In genomic region chr11:116430723-116431427, GRCm38 (mm10) we compare ENCODE assay signal across 9 mouse cellular contexts. TPM values are rescaled to one million over a fixed set of nuclear protein-coding genes. Genes with fewer than 3 reads are reported as not detected.
A peak's percentile ranks its signal among the peaks of the same experiment; 100 is the strongest.
DNase-seq lines count a peak whose midpoint lies in the region; ATAC-seq and TF ChIP-seq lines count a peak whose summit lies in the region.
"Had no signal": no experiment of that assay in that cellular context is flagged by ENCODE, and none has a peak within 500 bp of the region (broad histone marks: within the 10 kb centered on the region; RNA-seq: fewer than 3 reads in every experiment).

No protein-coding gene starts in this region.

- peaks cover 9% of the 10 kb centered on the region; the same call in 1 of the 2 replicates for H3K27me3 ChIP-seq in forebrain, embryonic 13.5 days
- H3K27me3 ChIP-seq in forebrain, embryonic 16.5 days (replicated peaks; ENCODE audit: control insufficient read depth, insufficient read depth, low read length) = peaks cover 4% of the 10 kb centered on the region; the same call in 1 of the 2 replicates
- H3K27me3 ChIP-seq in lung, embryonic 16.5 days (ENCODE audit: control insufficient read depth, insufficient read depth, low read depth, low read length) = no peaks in the 10 kb centered on the region
- H3K27me3 ChIP-seq in intestine, embryonic 16.5 days (replicated peaks; ENCODE audit: control insufficient read depth, insufficient read depth, low read length) = no peaks in the 10 kb centered on the region
- no peaks in the 10 kb centered on the region for H3K27me3 ChIP-seq in stomach, embryonic 14.5 days (ENCODE audit: control insufficient read depth, insufficient read depth, low read length)
- H3K27me3 ChIP-seq in cerebellum, adult 2 months (ENCODE audit: control insufficient read depth, insufficient read depth, low read length) = no peaks in the 10 kb centered on the region

- peaks cover 2% of the 10 kb centered on the region for H3K36me3 ChIP-seq in forebrain, embryonic 13.5 days (ENCODE audit: poor library complexity, severe bottlenecking)
- H3K36me3 ChIP-seq in forebrain, embryonic 16.5 days (ENCODE audit: control insufficient read depth, insufficient read depth) = no peaks in the 10 kb centered on the region
- H3K36me3 ChIP-seq in lung, embryonic 16.5 days (ENCODE audit: control insufficient read depth, insufficient read depth, low read length) = no peaks in the 10 kb centered on the region
- no peaks in the 10 kb centered on the region for H3K36me3 ChIP-seq in intestine, embryonic 16.5 days (ENCODE audit: control insufficient read depth, insufficient read depth, low read length)
- no peaks in the 10 kb centered on the region for H3K36me3 ChIP-seq in stomach, embryonic 14.5 days (ENCODE audit: control insufficient read depth, insufficient read depth, low read length)

- H3K4me2 ChIP-seq in forebrain, embryonic 13.5 days = peak overlapping the region; percentile 25; the same call in 1 of the 2 replicates
- H3K4me2 ChIP-seq in forebrain, embryonic 16.5 days (ENCODE audit: low read length) = no peak overlapping the region
- H3K4me2 ChIP-seq in lung, embryonic 16.5 days (ENCODE audit: low read depth, low read length) = peak overlapping the region; percentile 41
- peak overlapping the region; percentile 27; the same call in 1 of the 2 replicates for H3K4me2 ChIP-seq in intestine, embryonic 16.5 days (ENCODE audit: low read depth, low read length)
- peak overlapping the region; percentile 25 for H3K4me2 ChIP-seq in stomach, embryonic 14.5 days (replicated peaks; ENCODE audit: low read depth, low read length)

- no peak for ATAC-seq in forebrain, embryonic 13.5 days
- no peak for ATAC-seq in forebrain, embryonic 16.5 days
- no peak for ATAC-seq in lung, embryonic 16.5 days (ENCODE audit: low read depth)
- peak; percentile 6 for ATAC-seq in intestine, embryonic 16.5 days
- no peak for ATAC-seq in stomach, embryonic 14.5 days (ENCODE audit: insufficient number of reproducible peaks, insufficient read depth, low FRiP score, low read depth)

- H3K9ac ChIP-seq in forebrain, embryonic 13.5 days = no peak overlapping the region; the same call in 1 of the 2 replicates
- H3K9ac ChIP-seq in forebrain, embryonic 16.5 days (replicated peaks; ENCODE audit: low read depth, low read length) = no peak overlapping the region
- H3K9ac ChIP-seq in lung, embryonic 16.5 days (ENCODE audit: low read length) = peak overlapping the region; percentile 51
- H3K9ac ChIP-seq in intestine, embryonic 16.5 days (ENCODE audit: low read depth, low read length) = peak overlapping the region; percentile 47
- no peak overlapping the region; the same call in 1 of the 2 replicates for H3K9ac ChIP-seq in stomach, embryonic 14.5 days (replicated peaks; ENCODE audit: low read depth, low read length)

- DNase-seq in lung, adult 2 months = no peak
- DNase-seq in adrenal gland, adult 8-10 months = no peak
- no peak for DNase-seq in cerebellum, adult 2 months

- no peak for TF ChIP-seq CTCF in lung, adult 2 months (IDR thresholded peaks at IDR 0.05; ENCODE audit: insufficient read depth, low read length)
- TF ChIP-seq CTCF in cerebellum, adult 2 months (IDR thresholded peaks at IDR 0.05; ENCODE audit: borderline replicate concordance, insufficient read depth, low read depth, low read length) = no peak

- peaks cover 19% of the 10 kb centered on the region for H3K4me1 ChIP-seq in forebrain, embryonic 13.5 days
- peaks cover 11% of the 10 kb centered on the region for H3K4me1 ChIP-seq in forebrain, embryonic 16.5 days (replicated peaks; ENCODE audit: control insufficient read depth, insufficient read depth, low read length)
- H3K4me1 ChIP-seq in lung, embryonic 16.5 days (replicated peaks; ENCODE audit: control insufficient read depth, insufficient read depth, low read length) = peaks cover 26% of the 10 kb centered on the region
- peaks cover 6% of the 10 kb centered on the region for H3K4me1 ChIP-seq in lung, adult 2 months (ENCODE audit: control insufficient read depth, insufficient read depth, low read length)
- H3K4me1 ChIP-seq in intestine, embryonic 16.5 days (ENCODE audit: control insufficient read depth, insufficient read depth, low read length) = peaks cover 22% of the 10 kb centered on the region
- H3K4me1 ChIP-seq in stomach, embryonic 14.5 days (ENCODE audit: control insufficient read depth, insufficient read depth, low read length) = peaks cover 10% of the 10 kb centered on the region
- peaks cover 4% of the 10 kb centered on the region; the same call in 1 of the 2 replicates for H3K4me1 ChIP-seq in cerebellum, adult 2 months (ENCODE audit: control insufficient read depth, insufficient read depth, low read length)

- H3K4me3 ChIP-seq in forebrain, embryonic 13.5 days = no peak overlapping the region
- no peak overlapping the region for H3K4me3 ChIP-seq in forebrain, embryonic 16.5 days (replicated peaks; ENCODE audit: low read length)
- no peak overlapping the region for H3K4me3 ChIP-seq in lung, embryonic 16.5 days (ENCODE audit: low read length)
- H3K4me3 ChIP-seq in lung, adult 2 months (replicated peaks; ENCODE audit: extremely low read depth, low read depth, low read length) = no peak overlapping the region
- peak overlapping the region; percentile 19 for H3K4me3 ChIP-seq in intestine, embryonic 16.5 days (ENCODE audit: low read length)
- H3K4me3 ChIP-seq in stomach, embryonic 14.5 days (ENCODE audit: low read depth, low read length) = no peak overlapping the region
- no peak overlapping the region for H3K4me3 ChIP-seq in cerebellum, adult 2 months (replicated peaks; ENCODE audit: insufficient read depth, low read depth, low read length)

- H3K9me3 ChIP-seq in forebrain, embryonic 13.5 days (replicated peaks) = no peaks in the 10 kb centered on the region
- no peaks in the 10 kb centered on the region for H3K9me3 ChIP-seq in forebrain, embryonic 16.5 days (ENCODE audit: control insufficient read depth, low read length)
- H3K9me3 ChIP-seq in lung, embryonic 16.5 days (ENCODE audit: control insufficient read depth, low read length) = no peaks in the 10 kb centered on the region
- H3K9me3 ChIP-seq in intestine, embryonic 16.5 days (ENCODE audit: control insufficient read depth, low read length) = no peaks in the 10 kb centered on the region
- no peaks in the 10 kb centered on the region for H3K9me3 ChIP-seq in stomach, embryonic 14.5 days (ENCODE audit: control insufficient read depth, low read depth, low read length)

- TF ChIP-seq POLR2A in lung, adult 2 months (IDR thresholded peaks at IDR 0.05; ENCODE audit: borderline replicate concordance, extremely low read depth, low read depth, low read length) = no peak
- no peak for TF ChIP-seq POLR2A in cerebellum, adult 2 months (IDR thresholded peaks at IDR 0.05; ENCODE audit: borderline replicate concordance, insufficient read depth, low read length)

- WGBS in forebrain, embryonic 13.5 days = 22% methylated on average over 22 of the region's 22 CpGs
- WGBS in forebrain, embryonic 16.5 days = 19% methylated on average over 22 of the region's 22 CpGs
- 24% methylated on average over 22 of the region's 22 CpGs for WGBS in lung, embryonic 16.5 days
- WGBS in lung, adult 2 months = 33% methylated on average over 22 of the region's 22 CpGs
- 27% methylated on average over 22 of the region's 22 CpGs for WGBS in intestine, embryonic 16.5 days
- WGBS in stomach, embryonic 14.5 days = 26% methylated on average over 22 of the region's 22 CpGs
- 47% methylated on average over 22 of the region's 22 CpGs for WGBS in cerebellum, adult 2 months

- no peak overlapping the region for H3K27ac ChIP-seq in forebrain, embryonic 13.5 days
- no peak overlapping the region for H3K27ac ChIP-seq in forebrain, embryonic 16.5 days (ENCODE audit: low read length)
- H3K27ac ChIP-seq in lung, embryonic 16.5 days (ENCODE audit: low read length) = no peak overlapping the region
- peak overlapping the region; percentile 96 for H3K27ac ChIP-seq in intestine, embryonic 16.5 days (ENCODE audit: low read length)
- peak overlapping the region; percentile 74; the same call in 1 of the 2 replicates for H3K27ac ChIP-seq in stomach, embryonic 14.5 days (ENCODE audit: low read length)
- no peak overlapping the region for H3K27ac ChIP-seq in cerebellum, adult 2 months (ENCODE audit: insufficient read depth, low read length)
- H3K27ac ChIP-seq: macrophage had no signal

RNA-seq across cellular contexts. Expression of gene Ubald2, which starts 3.0 kb away (rescaled TPM):
- polyA plus RNA-seq in forebrain, embryonic 13.5 days (2015; fragmentation: Nextera tagmentation; extraction: Ambion mirVana) = 45.5 and 58.2 TPM in 2 replicates
- 45.1 and 53.4 TPM in 2 replicates for polyA plus RNA-seq in forebrain, embryonic 16.5 days (2015; fragmentation: Nextera tagmentation; extraction: Ambion mirVana)
- 41.3 and 43.2 TPM in 2 replicates for polyA plus RNA-seq in lung, embryonic 16.5 days (2015; fragmentation: Nextera tagmentation; extraction: Ambion mirVana)
- 159 and 160 TPM in 2 replicates for polyA plus RNA-seq in lung, adult 2 months (2012; rRNA removed)
- 47.2 and 55.0 TPM in 2 replicates for polyA plus RNA-seq in intestine, embryonic 16.5 days (2015; fragmentation: Nextera tagmentation; extraction: Ambion mirVana)
- polyA plus RNA-seq in stomach, embryonic 14.5 days (2014; fragmentation: Nextera tagmentation; extraction: Ambion mirVana) = 56.1 and 60.7 TPM in 2 replicates
- 10 to 100 TPM; 26.1 to 36.2 (median 29.8) TPM for total RNA-seq in adrenal gland, adult 8-10 months (2022)
- polyA plus RNA-seq in cerebellum, adult 2 months (2012; rRNA removed) = 34.8 and 44.0 TPM in 2 replicates

RNA-seq across cellular contexts. Expression of gene Rnf157, which starts 18.0 kb away (rescaled TPM):
- polyA plus RNA-seq in forebrain, embryonic 13.5 days (2015; fragmentation: Nextera tagmentation; extraction: Ambion mirVana) = 18.1 and 20.6 TPM in 2 replicates
- polyA plus RNA-seq in forebrain, embryonic 16.5 days (2015; fragmentation: Nextera tagmentation; extraction: Ambion mirVana) = 37.4 and 40.7 TPM in 2 replicates
- polyA plus RNA-seq in lung, embryonic 16.5 days (2015; fragmentation: Nextera tagmentation; extraction: Ambion mirVana) = 3.5 and 4.0 TPM in 2 replicates
- polyA plus RNA-seq in lung, adult 2 months (2012; rRNA removed) = 3.0 and 3.6 TPM in 2 replicates
- 4.4 and 5.2 TPM in 2 replicates for polyA plus RNA-seq in intestine, embryonic 16.5 days (2015; fragmentation: Nextera tagmentation; extraction: Ambion mirVana)
- polyA plus RNA-seq in stomach, embryonic 14.5 days (2014; fragmentation: Nextera tagmentation; extraction: Ambion mirVana) = 9.8 and 12.8 TPM in 2 replicates
- 10 to 100 TPM in 2 of 4 experiments, 1 to 10 TPM in 2; 4.8 to 16.9 (median 9.3) TPM for total RNA-seq in adrenal gland, adult 8-10 months (2022)
- 121 and 147 TPM in 2 replicates for polyA plus RNA-seq in cerebellum, adult 2 months (2012; rRNA removed)

RNA-seq across cellular contexts. Expression of gene Qrich2, which starts 35.2 kb away (rescaled TPM):
- polyA plus RNA-seq in forebrain, embryonic 13.5 days (2015; fragmentation: Nextera tagmentation; extraction: Ambion mirVana) = 0.09 TPM in 1 of 2 replicates, not detected in the other
- polyA plus RNA-seq in forebrain, embryonic 16.5 days (2015; fragmentation: Nextera tagmentation; extraction: Ambion mirVana) = 0.09 TPM in 1 of 2 replicates, not detected in the other
- 0.26 TPM in 1 of 2 replicates, not detected in the other for polyA plus RNA-seq in lung, embryonic 16.5 days (2015; fragmentation: Nextera tagmentation; extraction: Ambion mirVana)
- 0.11 and 0.18 TPM in 2 replicates for polyA plus RNA-seq in lung, adult 2 months (2012; rRNA removed)
- 0.39 TPM in 2 replicates for polyA plus RNA-seq in intestine, embryonic 16.5 days (2015; fragmentation: Nextera tagmentation; extraction: Ambion mirVana)
- 0.22 TPM in 1 of 2 replicates, not detected in the other for polyA plus RNA-seq in stomach, embryonic 14.5 days (2014; fragmentation: Nextera tagmentation; extraction: Ambion mirVana)
- under 1 TPM in 1 of 4 experiments, not detected in 3; 0.11 TPM for total RNA-seq in adrenal gland, adult 8-10 months (2022)
- polyA plus RNA-seq in cerebellum, adult 2 months (2012; rRNA removed) = 0.05 TPM in 1 of 2 replicates, not detected in the other
- polyA plus RNA-seq: macrophage had no signal

Comparison
In these comparisons a context has a peak if more than half of its experiments do, and no peak if none do; other contexts are left out.
1. H3K27ac ChIP-seq: peak in intestine, embryonic 16.5 days (single experiment) and stomach, embryonic 14.5 days (single experiment); none in forebrain, embryonic 13.5 days (single experiment), forebrain, embryonic 16.5 days (single experiment), lung, embryonic 16.5 days (single experiment) and cerebellum, adult 2 months (single experiment).
2. H3K9ac ChIP-seq: peak in lung, embryonic 16.5 days (single experiment) and intestine, embryonic 16.5 days (single experiment); none in forebrain, embryonic 13.5 days (single experiment), forebrain, embryonic 16.5 days (single experiment) and stomach, embryonic 14.5 days (single experiment).